Mouse (Mus musculus) CD4-positive, CD25-positive, alpha-beta regulatory T cell, adult 2 months (primary cell): ENCODE data around the gene Ninj2.

Experiments used
- DNase-seq: peaks from one replicate; pipeline ENCODE4 v3.0.0-alpha.2; 2012; ENCODE audit warnings: low read depth, low spot score

The Ninj2 gene

DNA sequence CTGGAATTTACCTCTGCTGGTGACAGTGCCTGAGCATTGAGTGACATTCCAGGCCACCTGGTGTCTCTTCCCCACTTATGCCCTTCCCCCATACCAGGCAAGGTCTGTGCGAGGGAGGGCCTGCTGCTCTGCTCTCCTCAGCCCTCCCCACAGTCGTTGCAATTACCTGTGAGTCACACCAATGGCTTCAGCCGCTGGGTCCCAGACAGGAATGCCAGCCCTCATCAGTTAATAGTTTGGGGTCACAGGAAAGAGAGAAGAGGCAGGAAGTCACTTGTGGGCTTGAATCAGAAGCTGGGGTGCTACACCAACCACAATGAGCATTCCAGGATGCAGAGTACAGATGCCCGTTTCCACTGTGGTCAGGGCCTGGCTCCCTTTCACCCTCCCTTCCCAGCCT is 41.6 kb downstream of the Ninj2 start:
- no peak for DNase-seq

GRCm38 (mm10) chr6:120145439-120145838 is 52.3 kb downstream of the Ninj2 start:
- no peak for DNase-seq

GRCm38 (mm10) chr6:120146676-120147075 is 53.5 kb downstream of the Ninj2 start:
- DNase-seq, result no peak

GRCm38 (mm10) chr6:120147411-120147810 is 54.3 kb downstream of the Ninj2 start:
- DNase-seq, result no peak

DNA sequence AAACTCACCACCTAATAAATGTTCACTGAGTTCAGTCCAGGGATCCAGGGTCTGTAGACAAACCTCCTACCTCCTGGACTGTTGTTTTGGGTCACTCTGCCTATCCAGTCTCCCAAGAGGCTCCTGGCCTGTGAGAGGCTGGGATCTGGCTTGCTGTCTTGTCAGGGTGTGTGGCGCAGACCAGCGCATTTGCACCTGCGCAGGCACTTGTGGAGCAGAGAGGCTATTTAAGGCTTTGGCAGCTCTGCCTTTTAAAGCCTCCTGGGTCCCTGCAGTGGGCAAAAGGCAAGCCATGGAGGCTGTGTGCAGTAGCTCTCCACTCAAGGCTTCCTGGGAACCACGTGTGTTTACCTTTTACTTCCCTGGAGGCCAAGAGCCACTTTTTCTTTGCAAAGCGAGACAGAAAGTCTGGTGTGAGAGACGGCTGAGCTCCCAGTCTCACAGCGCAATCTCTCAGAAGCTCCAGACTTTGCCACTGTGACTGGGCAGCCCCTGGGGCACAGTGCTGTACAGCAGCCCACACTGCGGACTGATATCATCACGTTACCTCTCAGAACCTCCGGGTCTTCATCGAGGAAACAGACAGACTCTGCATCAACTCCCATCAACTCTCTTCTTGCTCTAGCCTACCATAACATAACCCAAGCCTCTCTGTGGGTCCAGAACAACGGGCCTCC is 55.7 kb downstream of the Ninj2 start:
- DNase-seq, result no peak

DNA sequence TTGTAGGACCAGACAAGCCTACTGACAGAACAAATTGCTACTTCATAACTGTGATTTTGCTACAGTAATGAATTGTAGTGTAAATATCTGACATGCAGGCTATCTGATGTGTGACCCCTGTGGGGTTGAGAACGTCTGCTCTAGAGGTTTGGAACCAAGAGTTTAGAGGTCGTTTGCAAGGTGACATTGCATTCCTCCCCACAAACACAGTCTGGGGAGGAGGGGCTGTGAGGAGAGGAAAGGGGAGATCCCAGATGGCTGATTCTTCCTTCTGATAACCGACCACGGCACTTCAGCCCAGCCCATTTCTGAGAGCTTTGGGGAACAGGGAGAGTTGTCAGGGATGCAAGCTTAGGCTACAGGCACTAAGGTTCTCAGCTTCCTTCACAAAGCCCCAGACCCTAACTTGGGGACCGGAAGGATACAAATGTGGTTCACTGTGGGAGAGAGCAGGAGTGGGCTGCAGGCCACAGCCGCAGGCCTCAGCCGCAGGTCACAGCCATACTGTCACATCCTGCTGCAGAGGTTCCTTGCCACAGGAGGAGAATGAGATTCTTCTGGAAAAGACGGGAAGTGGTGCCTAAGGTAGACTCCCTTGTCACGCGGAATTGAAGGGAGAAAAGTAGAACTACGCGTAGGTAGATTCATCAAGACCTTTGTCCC is 56.4 kb downstream of the Ninj2 start:
- peak; percentile 33 for DNase-seq

- DNase-seq, result no peak
Observed at GRCm38 (mm10) chr6:120150206-120150605, 57.1 kb downstream of the Ninj2 start.

GRCm38 (mm10) chr6:120151616-120152053 is 58.5 kb downstream of the Ninj2 start:
- peak; percentile 32 for DNase-seq

DNA sequence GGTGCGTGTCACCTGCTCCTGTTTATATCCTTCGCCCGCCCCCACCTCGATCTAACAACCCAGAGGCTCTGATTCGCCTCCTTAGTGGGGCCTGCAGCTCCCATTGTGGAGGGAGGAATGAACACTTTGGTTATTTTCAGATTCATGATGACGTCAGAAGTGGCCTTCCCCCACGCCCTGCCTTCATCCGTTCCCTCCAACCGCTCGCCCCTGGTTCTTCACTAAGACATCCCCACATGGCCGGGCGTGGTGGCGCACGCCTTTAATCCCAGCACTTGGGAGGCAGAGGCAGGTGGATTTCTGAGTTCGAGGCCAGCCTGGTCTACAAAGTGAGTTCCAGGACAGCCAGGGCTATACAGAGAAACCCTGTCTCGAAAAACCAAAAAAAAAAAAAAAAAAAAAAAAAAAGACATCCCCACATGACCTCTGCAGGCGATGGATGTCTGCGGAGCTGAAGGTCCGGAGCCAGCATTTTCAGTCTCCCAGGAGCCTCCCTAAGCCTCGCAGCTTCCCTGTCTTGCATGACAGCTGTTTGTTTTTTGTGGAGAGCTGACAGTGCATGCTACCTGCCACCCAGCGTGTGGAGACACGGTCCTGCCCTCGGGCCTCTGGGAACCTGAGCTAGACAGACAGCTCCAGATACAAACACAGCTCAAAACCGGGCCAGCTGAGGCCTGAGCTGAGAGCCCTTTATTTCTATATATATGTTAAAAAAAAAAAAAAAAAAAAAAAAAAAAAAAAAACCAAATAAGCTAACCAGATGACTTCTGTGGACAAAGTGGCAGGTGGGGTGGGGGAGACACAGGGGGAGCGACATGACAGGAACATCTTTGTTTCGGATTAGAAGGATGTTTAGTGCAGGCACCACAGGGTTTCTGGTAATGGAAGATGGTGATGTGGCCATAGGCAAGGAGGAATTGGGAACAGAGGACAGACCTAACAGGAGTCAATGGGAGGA is 59.9 kb downstream of the Ninj2 start:
- no peak for DNase-seq

- DNase-seq, result peak; percentile 62
Observed at GRCm38 (mm10) chr6:120154526-120155309, 61.6 kb downstream of the Ninj2 start.

- no peak for DNase-seq
Observed at GRCm38 (mm10) chr6:120155510-120155909, 62.4 kb downstream of the Ninj2 start.

GRCm38 (mm10) chr6:120157479-120157878 is 64.3 kb downstream of the Ninj2 start:
- no peak for DNase-seq

- no peak for DNase-seq
Observed at GRCm38 (mm10) chr6:120159133-120159901, 66.2 kb downstream of the Ninj2 start.

- no peak for DNase-seq
Observed at GRCm38 (mm10) chr6:120162928-120163327, 69.8 kb downstream of the Ninj2 start.

- no peak for DNase-seq
Observed at GRCm38 (mm10) chr6:120164765-120165164, 71.6 kb downstream of the Ninj2 start.

GRCm38 (mm10) chr6:120167574-120167973 is 74.4 kb downstream of the Ninj2 start:
- no peak for DNase-seq

DNA sequence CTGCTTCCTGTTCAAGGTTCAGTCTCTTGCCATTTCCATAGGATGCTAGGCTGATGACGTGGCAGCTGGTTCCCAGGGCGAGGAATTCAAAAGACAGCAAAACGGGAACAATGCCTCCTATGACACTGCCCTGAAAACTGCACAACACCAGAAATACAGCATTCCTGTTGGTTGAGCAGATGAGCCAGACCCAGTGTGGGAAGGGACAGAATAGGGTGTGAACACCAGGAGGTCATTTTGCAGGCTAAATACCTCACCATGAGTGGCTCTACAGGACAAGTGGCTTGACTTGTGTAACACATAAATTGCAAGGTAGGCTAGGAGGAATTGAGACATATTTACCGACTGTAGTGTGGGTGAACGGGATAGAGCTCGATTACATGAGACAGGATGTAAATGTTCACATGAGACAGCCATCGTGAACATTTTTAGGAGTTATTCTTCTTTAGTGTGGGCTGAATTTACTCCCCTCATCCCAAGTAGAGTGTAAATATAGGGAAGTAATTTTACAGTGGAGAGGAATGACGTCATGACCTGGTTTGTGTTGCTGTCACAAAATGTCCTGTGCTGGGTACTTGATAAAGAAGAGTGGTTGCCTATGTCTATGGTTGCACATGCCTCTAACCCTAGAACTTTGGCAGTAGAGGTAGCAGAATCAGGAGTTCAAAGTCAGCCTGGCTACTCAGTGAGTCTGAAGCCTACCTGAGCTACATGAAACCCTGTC is 79.3 kb downstream of the Ninj2 start:
- no peak for DNase-seq

DNA sequence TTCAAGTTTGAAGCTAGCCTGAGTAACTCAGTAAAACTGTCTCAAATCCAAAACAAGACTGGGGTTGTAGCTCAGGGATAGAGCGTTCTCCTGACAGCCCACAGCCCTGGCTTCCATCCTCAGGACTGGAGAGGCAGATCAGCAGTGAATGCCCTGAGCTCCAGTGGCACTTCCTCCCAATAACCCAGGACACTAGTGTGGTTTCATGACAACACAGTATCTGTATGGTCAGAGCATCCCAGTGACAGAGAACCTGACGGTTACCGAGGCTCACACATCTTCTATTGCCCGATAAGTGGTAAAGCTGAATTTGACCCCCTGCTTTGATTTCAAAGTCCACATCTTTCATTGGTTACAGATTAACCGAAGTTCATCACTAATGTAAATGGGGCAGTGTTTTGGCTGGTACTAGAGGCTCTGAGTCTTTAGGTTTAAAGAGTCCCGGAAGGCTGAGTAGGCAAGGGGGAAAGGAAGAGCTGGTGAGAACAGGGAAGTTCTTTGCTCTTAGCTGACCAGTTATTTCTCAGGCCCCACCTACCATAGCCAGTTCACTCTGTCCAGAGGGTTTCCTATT is 81.0 kb downstream of the Ninj2 start:
- DNase-seq, result no peak

GRCm38 (mm10) chr6:120174602-120175115 is 81.5 kb downstream of the Ninj2 start:
- no peak for DNase-seq
